Mouse (Mus musculus) thymus, postnatal 4 days (tissue): ENCODE measurements around the gene Dynll1.
A peak's percentile ranks its signal among the peaks of the same experiment; 100 is the strongest.
"Not testable (repeated sequence)": the region's sequence is repeated elsewhere in the genome, so short reads cannot be mapped to it uniquely, and the experiment has no call there.

Experiments
- DNase-seq: peaks from one replicate; pipeline ENCODE4 v3.0.0; 2021

Dynll1 gene

GRCm38 (mm10) chr5:115312354-115312753 is 11.6 kb upstream of the Dynll1 start:
- DNase-seq: no peak

GRCm38 (mm10) chr5:115302190-115302589 is 1.4 kb upstream of the Dynll1 start:
- DNase-seq: not testable (repeated sequence)

DNA sequence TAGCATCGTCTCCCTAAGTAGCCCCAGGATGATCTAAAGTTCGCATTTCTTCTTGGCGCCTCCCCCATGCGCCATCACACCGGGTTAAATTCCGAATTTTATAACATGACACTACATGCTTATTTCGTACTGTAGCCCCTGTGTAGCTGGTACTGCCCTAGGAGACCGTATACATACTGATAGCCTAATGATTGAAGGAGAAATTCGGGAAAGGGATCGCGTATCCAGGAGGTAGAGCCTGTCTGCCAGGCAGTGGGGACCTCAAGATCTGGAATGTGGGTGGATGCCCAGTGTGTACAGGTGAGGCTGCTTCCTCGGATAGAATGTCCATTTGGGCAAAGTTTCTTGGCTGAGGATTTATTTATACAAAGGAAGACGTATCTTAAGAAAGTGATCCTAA is 816 bp upstream of the Dynll1 start:
- no peak for DNase-seq

GRCm38 (mm10) chr5:115300035-115300744 is 609 bp downstream of the Dynll1 start:
- DNase-seq: no peak

DNA sequence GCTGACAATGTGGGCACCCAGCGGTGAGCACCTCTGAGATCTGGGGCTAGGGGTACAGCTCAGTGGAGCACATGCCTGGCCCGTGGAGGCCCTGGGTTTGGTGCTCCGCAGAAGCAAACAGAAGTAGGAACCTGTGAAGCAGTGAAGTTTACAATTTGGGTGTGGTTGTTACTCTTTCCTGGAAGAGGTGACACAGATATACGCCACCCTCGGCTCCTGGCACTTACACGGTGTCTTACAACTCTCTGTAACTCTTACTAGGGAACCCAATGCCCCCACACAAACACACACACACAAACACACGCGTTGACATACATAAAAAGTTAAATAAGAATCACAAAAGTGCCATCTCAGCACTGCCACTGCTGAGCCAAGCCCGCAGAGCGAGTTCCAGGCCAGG is 4.5 kb downstream of the Dynll1 start:
- DNase-seq: no peak

GRCm38 (mm10) chr5:115294173-115294572 is 6.6 kb downstream of the Dynll1 start:
- DNase-seq: peak; percentile 32

DNA sequence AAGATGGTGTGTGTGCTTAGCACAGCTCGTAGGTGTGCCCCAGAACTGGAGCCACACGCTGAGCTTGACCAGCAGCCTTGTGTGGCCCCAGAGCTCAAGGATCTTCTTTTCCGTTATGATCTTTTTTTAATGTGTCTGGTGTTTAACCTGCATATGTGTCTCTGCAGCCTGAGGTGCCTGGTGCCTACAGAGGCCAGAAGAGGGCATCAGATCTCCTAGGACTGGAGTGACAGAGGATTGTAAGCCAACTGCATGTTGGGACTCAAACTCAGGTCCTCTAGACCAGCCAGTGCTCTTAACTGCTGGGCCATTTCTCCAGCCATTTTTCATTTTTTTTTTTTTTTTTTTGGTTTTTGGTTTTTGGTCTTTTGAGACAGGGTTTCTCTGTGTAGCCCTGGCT is 16.1 kb downstream of the Dynll1 start:
- DNase-seq: peak; percentile 38

GRCm38 (mm10) chr5:115280050-115280687 is 20.6 kb downstream of the Dynll1 start:
- DNase-seq: peak; percentile 64

- DNase-seq: peak; percentile 94
These were observed 21.4 kb downstream of the Dynll1 start, which contains the start of gene Coq5 for GRCm38 (mm10) chr5:115279226-115280049. Coq5 (plus strand) TSS chr5:115279666.

DNA sequence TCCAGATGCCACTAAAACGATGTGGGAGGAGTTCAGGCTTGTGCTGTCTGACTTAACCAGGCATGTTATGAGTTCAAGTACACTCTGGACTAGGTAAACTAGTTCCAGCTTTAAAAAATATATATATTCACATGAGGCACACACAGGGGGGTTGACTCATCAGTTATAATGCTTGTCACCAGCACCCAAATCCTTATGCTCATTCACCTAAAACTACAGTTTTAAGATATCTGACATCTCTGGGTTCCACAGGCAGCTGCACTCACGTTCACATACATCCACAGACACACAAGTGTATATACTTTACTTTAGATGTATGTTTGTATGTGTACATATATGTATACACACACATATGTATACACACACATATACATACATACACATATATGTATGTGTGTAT is 22.0 kb downstream of the Dynll1 start:
- DNase-seq: no peak

GRCm38 (mm10) chr5:115278053-115278452 is 22.7 kb downstream of the Dynll1 start:
- no peak for DNase-seq

- DNase-seq: peak; percentile 69
These were observed 24.8 kb downstream of the Dynll1 start for GRCm38 (mm10) chr5:115275998-115276397.

- no peak for DNase-seq
These were observed 26.0 kb downstream of the Dynll1 start for GRCm38 (mm10) chr5:115274771-115275170.

DNA sequence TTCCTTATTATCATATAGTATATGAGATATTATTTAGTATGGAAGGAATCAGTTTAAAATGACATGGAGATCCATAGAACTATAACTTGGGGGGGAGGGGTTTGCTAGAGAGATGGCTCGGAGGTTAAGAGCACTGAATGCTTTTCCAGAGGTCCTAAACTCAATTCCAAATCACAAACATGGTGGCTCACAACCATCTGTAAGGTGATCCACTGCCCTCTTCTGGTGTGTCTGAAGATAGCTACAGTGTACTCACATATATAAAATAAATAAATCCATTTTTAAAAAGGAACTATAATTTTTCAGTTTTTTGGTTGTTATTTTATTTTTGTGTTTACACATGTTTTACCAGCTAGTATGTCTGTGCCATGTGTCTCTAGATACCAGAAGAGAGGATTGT is 26.4 kb downstream of the Dynll1 start:
- no peak for DNase-seq

DNA sequence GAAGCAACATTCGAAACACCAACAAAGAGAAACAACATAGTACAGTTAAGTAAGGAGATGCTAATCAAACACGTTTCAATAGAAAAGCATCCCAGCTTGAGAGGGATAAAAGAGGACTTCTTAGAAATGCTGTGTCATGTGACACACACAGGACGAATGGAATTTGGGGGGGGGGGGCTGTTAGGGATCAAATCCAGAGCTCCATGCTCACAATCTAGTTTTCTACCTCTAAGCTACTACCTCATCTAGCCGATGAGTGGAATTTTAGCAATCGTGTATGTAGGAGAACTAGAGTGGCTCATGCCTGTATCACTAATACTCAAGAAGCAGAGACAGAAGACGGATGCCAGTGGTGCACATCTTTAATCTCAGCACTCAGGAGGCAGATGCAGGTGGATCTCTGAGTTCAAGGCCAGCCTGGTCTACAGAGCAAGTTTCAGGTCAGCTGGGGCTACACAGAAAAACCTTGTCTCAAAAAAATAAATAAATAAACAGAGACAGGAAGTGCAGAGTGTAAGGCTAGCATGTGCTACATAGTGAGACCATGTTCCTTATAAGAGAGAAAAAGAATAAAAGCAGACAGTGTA is 27.2 kb downstream of the Dynll1 start:
- DNase-seq: no peak

GRCm38 (mm10) chr5:115272812-115273548 is 27.8 kb downstream of the Dynll1 start, which contains the start of gene Rnf10:
Rnf10 (minus strand) TSS chr5:115272898.
- peak; percentile 96 for DNase-seq

GRCm38 (mm10) chr5:115271931-115272811 is 28.6 kb downstream of the Dynll1 start:
- peak; percentile 75 for DNase-seq

GRCm38 (mm10) chr5:115269969-115270368 is 30.8 kb downstream of the Dynll1 start:
- DNase-seq: no peak

- no peak for DNase-seq
These were observed 32.5 kb downstream of the Dynll1 start for GRCm38 (mm10) chr5:115268266-115268665.

DNA sequence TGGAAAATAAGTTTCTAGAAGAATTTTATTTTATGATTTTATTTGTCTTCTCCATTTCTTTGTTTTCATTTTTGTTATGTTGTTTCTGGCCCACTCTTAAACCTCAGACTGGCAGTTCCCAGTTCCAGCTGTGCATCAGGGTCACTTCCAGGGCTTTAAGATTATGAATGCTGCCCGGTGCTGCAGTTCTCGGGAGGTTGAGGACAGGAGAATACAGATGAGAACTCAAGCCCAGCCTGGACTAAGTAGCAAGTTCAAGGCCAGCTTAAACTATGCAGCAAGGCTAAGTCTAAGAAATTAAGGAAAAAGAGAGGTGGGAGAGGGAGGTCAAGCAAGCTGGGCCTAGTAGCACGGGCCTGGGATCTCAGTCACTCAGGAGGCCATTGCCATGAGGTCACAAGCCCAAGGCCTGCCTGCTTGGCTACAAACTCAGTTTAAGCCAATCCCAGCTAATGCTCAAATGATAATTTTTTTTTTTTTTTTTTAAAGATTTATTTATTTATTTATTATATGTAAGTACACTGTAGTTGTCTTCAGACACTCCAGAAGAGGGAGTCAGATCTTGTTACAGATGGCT is 33.2 kb downstream of the Dynll1 start:
- no peak for DNase-seq
